Mouse (Mus musculus) lung, embryonic 15.5 days (tissue): ENCODE measurements around the gene Agbl4. TPM values are rescaled to one million over a fixed set of nuclear protein-coding genes. Genes with fewer than 3 reads are reported as not detected.
A peak's percentile ranks its signal among the peaks of the same experiment; 100 is the strongest.

ENCODE experiments used
- ATAC-seq: fragments of 200-750 bp; cut with Nextera tagmentation; 2 replicates; pipeline ENCODE4 v1.8.0; 2017; ENCODE audit warnings: moderate number of reproducible peaks, borderline replicate concordance; ENCODE audit not compliant: low FRiP score, low TSS enrichment; ENCODE audit errors: extremely low read depth
- H3K27ac ChIP-seq: fragments of 300-500 bp; sonication (generic); 2 replicates; pipeline ENCODE4 v1.5.1; 2015; ENCODE audit warnings: moderate library complexity, mild to moderate bottlenecking, inconsistent platforms
- H3K27me3 ChIP-seq: fragments of 300-500 bp; sonication (generic); 2 replicates; pipeline ENCODE4 v1.6.1; 2015; ENCODE audit warnings: inconsistent platforms
- H3K36me3 ChIP-seq: fragments of 300-500 bp; sonication (generic); 2 replicates; pipeline ENCODE4 v1.6.1; 2015; ENCODE audit warnings: inconsistent platforms
- H3K4me1 ChIP-seq: fragments of 300-500 bp; sonication (generic); 2 replicates; pipeline ENCODE4 v1.6.1; 2015; ENCODE audit warnings: inconsistent platforms
- H3K4me2 ChIP-seq: fragments of 300-500 bp; sonication (generic); 2 replicates; pipeline ENCODE4 v1.6.1; 2015; ENCODE audit warnings: inconsistent platforms, mild to moderate bottlenecking, moderate library complexity
- H3K4me3 ChIP-seq: fragments of 300-500 bp; sonication (generic); 2 replicates; pipeline ENCODE4 v1.5.1; 2015; ENCODE audit warnings: mild to moderate bottlenecking, inconsistent platforms
- H3K9ac ChIP-seq: fragments of 300-500 bp; sonication (generic); 2 replicates; pipeline ENCODE4 v1.6.1; 2015; ENCODE audit warnings: inconsistent platforms
- H3K9me3 ChIP-seq: fragments of 300-500 bp; sonication (generic); 2 replicates; pipeline ENCODE4 v1.6.1; 2016; ENCODE audit warnings: inconsistent platforms
- WGBS: fragments of 180-500 bp; shearing (Covaris S2); methylation state at CpG from one replicate; pipeline ENCODE4 v1.1.7; 2015; 5-methylcytosine and 5-hydroxymethylcytosine counted together
- polyA plus RNA-seq: library from polyadenylated mRNA; unstranded; fragments of >200 nt; fragmentation: Nextera tagmentation; extraction: Ambion mirVana; gene quantifications from 2 replicates; pipeline ENCODE4 v1.2.1, GENCODE M21; 2015

Agbl4 gene
- polyA plus RNA-seq, 1 experiment from 2014 or later, result 0.50 TPM

DNA sequence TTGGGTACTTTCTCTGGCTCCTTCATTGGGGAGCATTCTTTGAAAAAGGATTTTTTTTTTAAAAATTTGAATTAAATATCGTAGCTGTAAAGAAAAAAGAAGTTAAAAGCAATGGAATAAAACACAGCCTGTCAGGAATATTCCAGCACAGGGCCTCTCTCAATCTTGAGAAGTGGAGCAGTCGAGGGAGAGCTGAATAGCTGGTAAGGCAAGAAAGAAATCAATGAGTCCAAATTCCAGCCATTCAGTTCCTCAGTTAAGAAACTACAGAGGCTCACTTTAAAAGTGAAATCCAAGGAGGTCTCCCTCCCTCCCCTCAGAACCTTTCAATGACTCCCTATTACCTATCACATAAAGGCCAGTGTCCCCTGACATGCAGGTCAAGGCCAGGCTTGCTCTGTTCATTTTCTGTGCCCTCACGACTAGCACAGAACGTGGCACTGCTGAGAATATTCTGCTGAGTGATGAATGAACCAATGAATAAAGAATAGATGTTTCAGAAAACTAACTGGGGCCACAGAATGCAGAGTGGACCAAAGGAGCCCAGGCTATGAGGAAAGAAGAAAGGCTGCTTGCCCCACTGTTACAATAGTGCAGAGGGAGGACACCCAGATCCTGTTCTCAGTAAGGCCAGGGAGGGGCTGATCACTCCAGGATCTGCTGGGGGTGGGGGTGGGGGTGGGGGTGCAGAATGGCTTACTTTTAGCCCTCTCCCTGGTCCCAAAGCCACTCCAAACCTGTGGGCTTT, 1181.8 kb downstream of the Agbl4 start:
- Histone ChIP-seq H3K4me1 (no peaks in the 10 kb centered on the region), H3K9me3 (no peaks in the 10 kb centered on the region), H3K36me3 (no peaks in the 10 kb centered on the region), H3K4me2 (no peak overlapping the region), H3K27ac (no peak overlapping the region), H3K27me3 (no peaks in the 10 kb centered on the region), H3K9ac (no peak overlapping the region), H3K4me3 (no peak overlapping the region)
- 56% methylated on average over 4 of the region's 4 CpGs for WGBS
- ATAC-seq, result no peak

DNA sequence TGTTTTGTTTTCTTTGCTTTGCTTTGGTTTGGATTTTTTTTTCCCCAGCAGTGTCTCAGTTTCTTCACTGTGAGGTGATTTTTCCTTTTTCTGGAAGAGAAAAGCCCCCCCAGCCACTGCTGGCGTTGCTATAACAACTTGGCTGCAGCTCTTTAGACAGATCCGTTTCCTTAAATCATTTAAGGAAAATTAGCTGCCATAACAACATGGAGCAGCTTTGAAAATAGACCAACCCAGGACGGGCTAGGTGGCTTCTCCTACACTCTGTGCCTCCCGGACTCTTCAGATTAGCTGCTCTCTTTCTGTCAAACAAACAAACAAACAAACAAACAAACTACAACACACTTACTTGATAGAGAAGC, 1182.4 kb downstream of the Agbl4 start:
- 35% methylated on average over 4 of the region's 4 CpGs for WGBS
- Histone ChIP-seq H3K9me3 (no peaks in the 10 kb centered on the region), H3K36me3 (no peaks in the 10 kb centered on the region), H3K4me1 (no peaks in the 10 kb centered on the region), H3K4me3 (no peak overlapping the region), H3K4me2 (no peak overlapping the region), H3K27me3 (no peaks in the 10 kb centered on the region), H3K27ac (no peak overlapping the region), H3K9ac (no peak overlapping the region)
- ATAC-seq, result no peak

- no peak for ATAC-seq
- no peaks in the 10 kb centered on the region for H3K27me3 ChIP-seq
- no peak overlapping the region for H3K4me2 ChIP-seq
- H3K9ac ChIP-seq, result no peak overlapping the region
- no peaks in the 10 kb centered on the region for H3K9me3 ChIP-seq
- no peak overlapping the region for H3K27ac ChIP-seq
- H3K4me1 ChIP-seq, result no peaks in the 10 kb centered on the region
- no peak overlapping the region for H3K4me3 ChIP-seq
- 67% methylated on average over 1 of the region's 1 CpGs for WGBS
- H3K36me3 ChIP-seq, result no peaks in the 10 kb centered on the region
Observed at GRCm38 (mm10) chr4:111580239-111580638, 1182.8 kb downstream of the Agbl4 start.

DNA sequence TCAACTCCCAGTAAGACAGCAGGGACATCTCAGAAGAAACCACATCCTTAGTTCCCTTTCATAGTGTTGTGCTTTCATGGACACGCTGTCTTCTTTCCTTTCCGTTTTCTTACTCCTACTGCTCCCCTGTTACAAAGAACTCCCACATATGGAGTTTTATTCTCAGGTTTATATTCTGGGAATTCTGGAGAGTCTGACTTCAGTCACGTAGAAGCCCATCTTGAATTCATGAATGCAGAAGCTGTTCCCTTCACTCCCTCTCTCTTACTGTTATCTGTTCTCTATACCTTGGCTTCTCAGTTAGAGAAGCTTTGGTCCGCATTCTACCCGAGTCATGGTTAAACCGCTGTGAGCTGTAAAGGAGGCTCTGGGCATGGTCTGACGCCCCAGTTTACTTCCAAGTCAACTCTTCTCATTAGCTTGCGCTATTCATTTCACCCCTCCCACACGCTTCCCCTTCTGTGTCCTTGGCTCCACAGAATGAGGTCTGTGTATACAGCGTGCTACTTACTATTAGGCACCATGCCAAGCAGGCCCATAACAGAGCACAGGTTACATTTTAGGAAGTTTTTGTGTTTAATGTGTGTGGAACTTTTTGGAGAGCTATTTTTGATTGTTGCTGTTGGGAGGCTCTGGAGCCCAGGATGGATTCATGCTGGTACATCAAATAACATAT, 1186.2 kb downstream of the Agbl4 start:
- Histone ChIP-seq H3K4me1 (no peaks in the 10 kb centered on the region), H3K9ac (no peak overlapping the region), H3K4me3 (no peak overlapping the region), H3K9me3 (no peaks in the 10 kb centered on the region), H3K27ac (no peak overlapping the region), H3K36me3 (no peaks in the 10 kb centered on the region), H3K27me3 (no peaks in the 10 kb centered on the region), H3K4me2 (no peak overlapping the region)
- ATAC-seq, result no peak
- WGBS, result 64% methylated on average over 10 of the region's 10 CpGs

DNA sequence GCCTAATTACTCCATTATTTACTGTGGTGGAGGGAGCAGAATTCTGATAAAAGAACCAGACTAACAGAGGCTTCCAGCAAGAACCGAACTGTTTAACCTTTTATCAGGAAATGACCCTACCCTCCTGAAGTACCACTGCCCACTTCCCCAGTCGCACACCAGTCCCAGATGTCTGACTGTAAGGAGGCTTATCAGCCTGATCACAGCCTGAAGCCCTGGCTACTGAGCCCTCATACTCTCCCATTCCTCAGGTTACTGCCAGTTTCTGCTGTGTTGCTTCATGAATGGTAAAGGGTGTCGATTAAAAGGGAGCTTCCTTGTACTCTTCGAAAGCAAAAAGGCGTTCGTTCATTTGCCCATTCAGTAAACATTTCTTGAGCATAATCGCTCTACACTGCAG, 1186.8 kb downstream of the Agbl4 start:
- no peak for ATAC-seq
- no peaks in the 10 kb centered on the region for H3K36me3 ChIP-seq
- no peak overlapping the region for H3K4me3 ChIP-seq
- H3K27me3 ChIP-seq, result no peaks in the 10 kb centered on the region
- no peaks in the 10 kb centered on the region for H3K4me1 ChIP-seq
- H3K4me2 ChIP-seq, result no peak overlapping the region
- H3K27ac ChIP-seq, result no peak overlapping the region
- WGBS, result 68% methylated on average over 7 of the region's 7 CpGs
- no peaks in the 10 kb centered on the region for H3K9me3 ChIP-seq
- no peak overlapping the region for H3K9ac ChIP-seq

GRCm38 (mm10) chr4:111588211-111588610, 1190.8 kb downstream of the Agbl4 start:
- WGBS, result 90% methylated on average over 1 of the region's 1 CpGs
- Histone ChIP-seq H3K27ac (no peak overlapping the region), H3K4me1 (no peaks in the 10 kb centered on the region), H3K9ac (no peak overlapping the region), H3K27me3 (no peaks in the 10 kb centered on the region), H3K9me3 (no peaks in the 10 kb centered on the region), H3K36me3 (no peaks in the 10 kb centered on the region), H3K4me3 (no peak overlapping the region), H3K4me2 (no peak overlapping the region)
- no peak for ATAC-seq

DNA sequence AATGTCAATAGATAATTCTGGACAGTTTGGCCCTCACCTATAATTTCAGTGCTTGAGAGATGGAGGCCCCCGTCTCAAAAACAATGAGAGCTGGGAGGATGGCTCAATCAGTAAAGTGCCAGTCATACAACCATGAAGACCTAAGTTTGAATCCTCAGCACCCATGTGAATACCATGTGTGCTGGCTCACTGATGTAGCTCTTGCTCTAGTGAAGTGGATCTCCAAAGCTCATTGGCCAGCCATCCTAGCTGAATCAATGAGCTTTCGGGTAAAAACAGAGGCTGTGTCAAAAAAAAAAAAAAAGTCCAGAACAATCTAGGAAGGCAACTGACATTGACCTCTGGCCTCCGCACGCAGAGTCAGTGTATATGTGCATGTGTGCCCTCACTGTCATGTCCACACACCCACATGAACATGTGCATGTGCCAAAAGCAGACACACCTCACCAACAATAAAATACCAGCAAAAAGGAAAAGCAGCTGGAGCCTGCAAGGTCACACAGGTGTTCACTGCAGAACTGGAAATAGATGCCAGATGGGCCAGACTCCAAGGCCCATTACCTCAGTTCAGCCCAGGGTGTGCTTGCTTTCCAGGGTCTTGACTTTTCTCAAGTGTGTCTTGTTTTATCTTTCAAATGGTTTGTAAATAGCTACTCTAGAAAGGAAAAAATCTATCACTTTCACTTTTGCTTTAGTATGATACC, 1192.2 kb downstream of the Agbl4 start:
- H3K9me3 ChIP-seq, result no peaks in the 10 kb centered on the region
- no peak overlapping the region for H3K4me2 ChIP-seq
- no peak overlapping the region for H3K9ac ChIP-seq
- no peak overlapping the region for H3K27ac ChIP-seq
- H3K4me1 ChIP-seq, result no peaks in the 10 kb centered on the region
- 86% methylated on average over 4 of the region's 4 CpGs for WGBS
- no peaks in the 10 kb centered on the region for H3K27me3 ChIP-seq
- ATAC-seq, result no peak
- H3K36me3 ChIP-seq, result no peaks in the 10 kb centered on the region
- H3K4me3 ChIP-seq, result no peak overlapping the region

DNA sequence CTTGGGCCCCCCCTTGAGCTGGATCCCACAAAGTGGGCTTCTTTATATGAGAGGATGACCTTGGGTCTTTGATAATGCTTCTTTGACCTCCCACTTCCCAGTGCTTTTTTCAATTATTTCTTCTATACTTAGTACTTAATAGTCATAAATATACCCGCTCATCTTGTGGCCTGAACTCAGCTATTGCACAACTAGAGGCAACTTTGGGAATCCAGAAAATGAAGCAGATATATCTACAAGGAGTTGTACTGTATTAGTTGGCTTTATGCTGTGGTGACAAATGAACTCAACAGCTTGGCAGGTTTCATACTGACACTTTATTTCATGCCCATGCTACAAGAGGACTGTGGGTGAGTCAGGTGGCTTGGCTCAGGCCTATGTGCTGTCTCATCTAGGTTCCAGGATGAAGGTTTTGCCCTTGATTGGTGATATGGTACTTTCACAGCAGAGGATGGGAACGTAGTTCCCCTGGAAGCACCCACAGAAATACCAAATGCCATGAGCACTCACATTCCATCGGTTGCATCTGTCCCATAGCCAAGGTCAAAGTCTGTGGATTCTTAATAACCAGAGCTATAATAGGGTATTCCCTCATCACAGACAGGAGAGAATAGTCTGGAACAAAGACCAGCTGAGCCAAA, 1197.3 kb downstream of the Agbl4 start:
- WGBS, result 86% methylated on average over 3 of the region's 3 CpGs
- no peaks in the 10 kb centered on the region for H3K36me3 ChIP-seq
- no peaks in the 10 kb centered on the region for H3K9me3 ChIP-seq
- ATAC-seq, result no peak
- no peak overlapping the region for H3K9ac ChIP-seq
- H3K4me1 ChIP-seq, result peaks cover 6% of the 10 kb centered on the region; the same call in 1 of the 2 replicates
- no peak overlapping the region for H3K4me3 ChIP-seq
- no peak overlapping the region for H3K4me2 ChIP-seq
- H3K27ac ChIP-seq, result no peak overlapping the region
- H3K27me3 ChIP-seq, result no peaks in the 10 kb centered on the region

- H3K27me3 ChIP-seq, result no peaks in the 10 kb centered on the region
- no peaks in the 10 kb centered on the region for H3K36me3 ChIP-seq
- 0 out of 2 replicates have a peak overlapping the region, but pooled peaks have one; percentile 24 for H3K27ac ChIP-seq
- no peak overlapping the region for H3K4me2 ChIP-seq
- peaks cover 6% of the 10 kb centered on the region; the same call in 1 of the 2 replicates for H3K4me1 ChIP-seq
- no peaks in the 10 kb centered on the region for H3K9me3 ChIP-seq
- H3K4me3 ChIP-seq, result no peak overlapping the region
- WGBS, result 67% methylated on average over 2 of the region's 2 CpGs
- 0 out of 2 replicates have a peak, but pooled peaks have one; percentile 52 for ATAC-seq
- H3K9ac ChIP-seq, result no peak overlapping the region
Observed at GRCm38 (mm10) chr4:111597249-111597661, 1199.8 kb downstream of the Agbl4 start.

DNA sequence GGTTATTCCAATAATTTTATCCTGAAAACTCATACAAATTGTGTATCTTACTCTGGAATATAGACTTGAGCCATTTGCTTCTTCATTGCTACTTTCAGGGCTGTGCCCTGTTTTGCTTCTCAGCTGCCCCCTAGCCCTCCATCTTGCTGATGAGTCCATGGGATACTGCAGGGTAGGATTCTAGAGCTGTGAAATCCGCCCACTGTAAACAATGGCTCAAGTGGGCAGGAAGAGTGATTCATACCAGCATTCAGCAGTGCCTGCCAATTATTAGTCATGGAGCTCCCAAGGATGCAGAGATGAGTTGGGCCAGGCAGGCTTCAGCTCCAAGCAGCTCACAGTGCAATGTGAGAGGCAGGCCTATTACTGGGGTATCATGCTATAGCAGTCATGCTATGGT, 1200.5 kb downstream of the Agbl4 start:
- no peak overlapping the region for H3K4me2 ChIP-seq
- peaks cover 6% of the 10 kb centered on the region; the same call in 1 of the 2 replicates for H3K4me1 ChIP-seq
- 37% methylated on average over 1 of the region's 1 CpGs for WGBS
- ATAC-seq, result no peak
- H3K9ac ChIP-seq, result no peak overlapping the region
- H3K9me3 ChIP-seq, result no peaks in the 10 kb centered on the region
- no peaks in the 10 kb centered on the region for H3K27me3 ChIP-seq
- H3K36me3 ChIP-seq, result no peaks in the 10 kb centered on the region
- H3K4me3 ChIP-seq, result no peak overlapping the region
- no peak overlapping the region for H3K27ac ChIP-seq

DNA sequence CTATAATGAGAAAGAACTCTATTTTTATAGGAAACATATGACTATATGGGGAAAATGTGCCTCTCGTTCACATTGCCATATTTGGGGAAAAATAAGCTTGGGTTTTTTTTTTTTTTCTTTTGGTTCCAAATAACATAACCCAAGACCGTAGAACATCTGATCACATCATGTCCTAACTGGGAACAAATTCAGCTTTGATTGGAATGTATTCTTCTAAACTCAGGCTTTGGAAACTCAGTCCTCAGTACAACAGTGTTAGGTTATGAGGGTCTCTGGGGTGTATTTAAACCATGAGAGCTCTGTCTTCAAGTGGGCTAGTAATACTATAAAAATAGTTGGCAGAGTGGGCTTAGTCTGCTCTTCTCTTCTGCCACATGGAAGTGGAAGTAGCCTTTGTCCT, 1205.7 kb downstream of the Agbl4 start:
- H3K9ac ChIP-seq, result no peak overlapping the region
- no peaks in the 10 kb centered on the region for H3K9me3 ChIP-seq
- no peaks in the 10 kb centered on the region for H3K27me3 ChIP-seq
- H3K27ac ChIP-seq, result no peak overlapping the region
- no peak overlapping the region for H3K4me3 ChIP-seq
- no peaks in the 10 kb centered on the region for H3K4me1 ChIP-seq
- no peaks in the 10 kb centered on the region for H3K36me3 ChIP-seq
- ATAC-seq, result no peak
- WGBS, result 82% methylated on average over 2 of the region's 2 CpGs
- no peak overlapping the region for H3K4me2 ChIP-seq
